Mouse (Mus musculus): Measurements from ENCODE around the gene Fsd1. TPM values are rescaled to one million over a fixed set of nuclear protein-coding genes. Genes with fewer than 3 reads are reported as not detected.
A peak's percentile ranks its signal among the peaks of the same experiment; 100 is the strongest.

The Fsd1 gene
- polyA plus RNA-seq, 1 experiment from 2014 or later, result 0.22 TPM

- Histone ChIP-seq H3K4me3 (ENCODE audit: low read depth, low read length) (no peak overlapping the region), H3K4me1 (ENCODE audit: control insufficient read depth, low read depth, low read length) (no peaks in the 10 kb centered on the region), H3K9me3 (replicated peaks; ENCODE audit: control insufficient read depth, low read length) (no peaks in the 10 kb centered on the region), H3K4me2 (ENCODE audit: low read depth, low read length) (no peak overlapping the region), H3K9ac (ENCODE audit: low read depth, low read length) (no peak overlapping the region), H3K27me3 (ENCODE audit: control insufficient read depth, insufficient read depth, low read depth, low read length) (peaks cover 3% of the 10 kb centered on the region), H3K36me3 (ENCODE audit: control insufficient read depth, insufficient read depth) (no peaks in the 10 kb centered on the region), H3K27ac (ENCODE audit: low read length) (no peak overlapping the region)
- 10% methylated on average over 30 of the region's 30 CpGs for WGBS (ENCODE audit: insufficient replicate concordance)
- ATAC-seq (ENCODE audit: low read depth), result peak; percentile 19; the same call in 1 of the 2 replicates
These were observed 13.6 kb downstream of the Fsd1 start for GRCm38 (mm10) chr17:55999794-56000499.

GRCm38 (mm10) chr17:56003000-56003399 is 16.7 kb downstream of the Fsd1 start:
- WGBS (ENCODE audit: insufficient replicate concordance), result 41% methylated on average over 3 of the region's 3 CpGs
- H3K36me3 ChIP-seq (ENCODE audit: control insufficient read depth, insufficient read depth), result no peaks in the 10 kb centered on the region
- H3K9me3 ChIP-seq (replicated peaks; ENCODE audit: control insufficient read depth, low read length), result no peaks in the 10 kb centered on the region
- H3K4me3 ChIP-seq (ENCODE audit: low read depth, low read length), result no peak overlapping the region
- H3K4me1 ChIP-seq (ENCODE audit: control insufficient read depth, low read depth, low read length), result peaks cover 8% of the 10 kb centered on the region
- no peak overlapping the region for H3K27ac ChIP-seq (ENCODE audit: low read length)
- ATAC-seq (ENCODE audit: low read depth), result no peak
- no peak overlapping the region for H3K4me2 ChIP-seq (ENCODE audit: low read depth, low read length)
- H3K27me3 ChIP-seq (ENCODE audit: control insufficient read depth, insufficient read depth, low read depth, low read length), result peaks cover 3% of the 10 kb centered on the region
- no peak overlapping the region for H3K9ac ChIP-seq (ENCODE audit: low read depth, low read length)

- H3K9me3 ChIP-seq (replicated peaks; ENCODE audit: control insufficient read depth, low read length), result no peaks in the 10 kb centered on the region
- H3K27me3 ChIP-seq (ENCODE audit: control insufficient read depth, insufficient read depth, low read depth, low read length), result no peaks in the 10 kb centered on the region; the same call in none of the 2 replicates
- H3K36me3 ChIP-seq (ENCODE audit: control insufficient read depth, insufficient read depth), result no peaks in the 10 kb centered on the region
- peak within 1 kb of the TSS; percentile 7 for H3K4me2 ChIP-seq (ENCODE audit: low read depth, low read length)
- ATAC-seq (ENCODE audit: low read depth), result no peak
- no peak within 1 kb of the TSS for H3K27ac ChIP-seq (ENCODE audit: low read length)
- WGBS (ENCODE audit: insufficient replicate concordance), result 23% methylated on average over 13 of the region's 13 CpGs
- no peak within 1 kb of the TSS; the same call in 1 of the 2 replicates for H3K9ac ChIP-seq (ENCODE audit: low read depth, low read length)
- peaks cover 24% of the 10 kb centered on the region for H3K4me1 ChIP-seq (ENCODE audit: control insufficient read depth, low read depth, low read length)
- peak within 1 kb of the TSS; percentile 28; the same call in 1 of the 2 replicates for H3K4me3 ChIP-seq (ENCODE audit: low read depth, low read length)
These were observed 19.2 kb downstream of the Fsd1 start, which contains the start of the genes Stap2 and Mpnd for GRCm38 (mm10) chr17:56005415-56006061. TSS of gene Stap2 (minus strand) at chr17:56005584. TSS of gene Mpnd (plus strand) at chr17:56005711.

- no peak for ATAC-seq (ENCODE audit: low read depth)
- no peak overlapping the region for H3K4me3 ChIP-seq (ENCODE audit: low read depth, low read length)
These were observed 20.6 kb downstream of the Fsd1 start for GRCm38 (mm10) chr17:56006956-56007355.

GRCm38 (mm10) chr17:56007444-56008355 is 21.4 kb downstream of the Fsd1 start:
- H3K9ac ChIP-seq (ENCODE audit: low read depth, low read length), result no peak overlapping the region
- H3K27ac ChIP-seq (ENCODE audit: low read length), result peak overlapping the region; percentile 56
- H3K36me3 ChIP-seq (ENCODE audit: control insufficient read depth, insufficient read depth), result no peaks in the 10 kb centered on the region
- peak overlapping the region; percentile 87; the same call in 1 of the 2 replicates for H3K4me2 ChIP-seq (ENCODE audit: low read depth, low read length)
- peak overlapping the region; percentile 79 for H3K4me3 ChIP-seq (ENCODE audit: low read depth, low read length)
- WGBS (ENCODE audit: insufficient replicate concordance), result 36% methylated on average over 13 of the region's 14 CpGs
- peaks cover 26% of the 10 kb centered on the region for H3K4me1 ChIP-seq (ENCODE audit: control insufficient read depth, low read depth, low read length)
- no peaks in the 10 kb centered on the region for H3K9me3 ChIP-seq (replicated peaks; ENCODE audit: control insufficient read depth, low read length)
- ATAC-seq (ENCODE audit: low read depth), result no peak
- H3K27me3 ChIP-seq (ENCODE audit: control insufficient read depth, insufficient read depth, low read depth, low read length), result no peaks in the 10 kb centered on the region; the same call in 1 of the 2 replicates

More at GRCm38 (mm10) chr17:56006956-56007355, 20.6 kb downstream of the Fsd1 start:
- Histone ChIP-seq H3K9ac (ENCODE audit: low read depth, low read length) (no peak overlapping the region), H3K36me3 (ENCODE audit: control insufficient read depth, insufficient read depth) (no peaks in the 10 kb centered on the region), H3K4me2 (ENCODE audit: low read depth, low read length) (no peak overlapping the region), H3K27me3 (ENCODE audit: control insufficient read depth, insufficient read depth, low read depth, low read length) (no peaks in the 10 kb centered on the region; the same call in 1 of the 2 replicates), H3K4me1 (ENCODE audit: control insufficient read depth, low read depth, low read length) (peaks cover 26% of the 10 kb centered on the region), H3K9me3 (replicated peaks; ENCODE audit: control insufficient read depth, low read length) (no peaks in the 10 kb centered on the region), H3K27ac (ENCODE audit: low read length) (no peak overlapping the region)
- 60% methylated on average over 10 of the region's 10 CpGs for WGBS (ENCODE audit: insufficient replicate concordance)

GRCm38 (mm10) chr17:56008356-56009087 is 22.2 kb downstream of the Fsd1 start:
- peak; percentile 86 for ATAC-seq (ENCODE audit: low read depth)
- WGBS (ENCODE audit: insufficient replicate concordance), result under 1% methylated on average over 21 of the region's 21 CpGs
- H3K27ac ChIP-seq (ENCODE audit: low read length), result peak overlapping the region; percentile 64
- H3K36me3 ChIP-seq (ENCODE audit: control insufficient read depth, insufficient read depth), result no peaks in the 10 kb centered on the region
- H3K9ac ChIP-seq (ENCODE audit: low read depth, low read length), result peak overlapping the region; percentile 53
- peak overlapping the region; percentile 87 for H3K4me2 ChIP-seq (ENCODE audit: low read depth, low read length)
- no peaks in the 10 kb centered on the region; the same call in 1 of the 2 replicates for H3K27me3 ChIP-seq (ENCODE audit: control insufficient read depth, insufficient read depth, low read depth, low read length)
- peaks cover 26% of the 10 kb centered on the region for H3K4me1 ChIP-seq (ENCODE audit: control insufficient read depth, low read depth, low read length)
- H3K4me3 ChIP-seq (ENCODE audit: low read depth, low read length), result peak overlapping the region; percentile 79
- H3K9me3 ChIP-seq (replicated peaks; ENCODE audit: control insufficient read depth, low read length), result no peaks in the 10 kb centered on the region

- Histone ChIP-seq H3K9me3 (replicated peaks; ENCODE audit: control insufficient read depth, low read length) (no peaks in the 10 kb centered on the region), H3K27me3 (ENCODE audit: control insufficient read depth, insufficient read depth, low read depth, low read length) (no peaks in the 10 kb centered on the region; the same call in 1 of the 2 replicates), H3K36me3 (ENCODE audit: control insufficient read depth, insufficient read depth) (no peaks in the 10 kb centered on the region), H3K27ac (ENCODE audit: low read length) (peak overlapping the region; percentile 64), H3K4me2 (ENCODE audit: low read depth, low read length) (peak overlapping the region; percentile 87), H3K9ac (ENCODE audit: low read depth, low read length) (peak overlapping the region; percentile 72), H3K4me1 (ENCODE audit: control insufficient read depth, low read depth, low read length) (peaks cover 26% of the 10 kb centered on the region), H3K4me3 (ENCODE audit: low read depth, low read length) (peak overlapping the region; percentile 79)
- peak; percentile 89 for ATAC-seq (ENCODE audit: low read depth)
- WGBS (ENCODE audit: insufficient replicate concordance), result 1% methylated on average over 62 of the region's 62 CpGs
These were observed 23.0 kb downstream of the Fsd1 start for GRCm38 (mm10) chr17:56009088-56009961.

All from liver, embryonic 16.5 days (tissue).